Mouse (Mus musculus): ENCODE measurements at regions not wholly inside any gene's neighbourhood (a gene's known extent, or its start where the extent isn't known, plus 50 kb on each side); places are given as distances from the start of the nearest gene placed in this dataset.

GRCm38 (mm10) chr1:185519811-185520210 lies 65.2 kb downstream of the Slc30a10 start:
- no peak for DNase-seq (ENCODE audit: low spot score in 2 of 2)

DNA sequence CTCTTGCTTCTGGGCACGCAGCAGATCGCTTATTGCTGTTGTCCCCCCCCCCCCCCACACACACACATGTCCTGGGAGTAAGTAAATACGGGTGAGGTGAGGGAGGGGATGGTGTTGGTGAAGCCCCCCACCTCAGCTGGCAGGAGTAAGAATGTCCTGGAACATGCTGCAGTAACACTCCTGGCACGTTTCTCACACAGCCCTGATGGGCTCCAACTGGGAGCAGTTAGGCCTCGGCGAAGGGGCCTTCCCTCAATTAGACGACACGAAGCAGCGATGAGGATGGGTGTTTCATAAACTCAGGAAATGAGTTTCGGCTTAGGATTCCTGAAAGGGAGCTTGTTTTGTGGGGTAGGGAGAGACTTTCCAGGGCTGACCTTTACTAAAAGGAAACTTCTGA lies 69.4 kb downstream of the Slc30a10 start:
- DNase-seq (ENCODE audit: low spot score in 2 of 2), result no peak

DNA sequence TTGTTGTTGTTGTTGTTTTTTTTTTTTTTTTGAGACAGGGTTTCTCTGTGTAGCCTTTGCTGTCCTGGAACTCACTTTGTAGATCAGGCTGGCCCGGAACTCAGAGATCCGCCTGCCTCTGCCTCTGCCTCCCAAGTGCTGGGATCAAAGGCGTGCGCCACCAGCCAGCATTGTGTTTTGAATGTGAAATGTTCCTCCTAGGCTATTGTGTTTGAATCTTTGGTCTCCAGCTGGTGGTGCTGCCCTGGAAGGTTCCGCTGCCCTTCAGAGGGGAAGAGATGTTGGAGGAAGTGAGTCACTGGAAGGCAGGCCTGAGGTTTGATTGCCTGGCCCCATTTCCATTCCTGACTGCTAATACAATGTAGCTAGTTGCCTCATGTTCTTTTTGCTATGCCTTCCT lies 78.8 kb downstream of the Slc30a10 start:
- DNase-seq (ENCODE audit: low spot score in 2 of 2), result no peak

GRCm38 (mm10) chr1:185534129-185534528 lies 79.5 kb downstream of the Slc30a10 start:
- no peak for DNase-seq (ENCODE audit: low spot score in 2 of 2)

- no peak for DNase-seq (ENCODE audit: low spot score in 2 of 2)
Observed at GRCm38 (mm10) chr1:185535321-185535720, 80.7 kb downstream of the Slc30a10 start.

- no peak for DNase-seq (ENCODE audit: low spot score in 2 of 2)
Observed at GRCm38 (mm10) chr1:185537236-185537635, 82.6 kb downstream of the Slc30a10 start.

DNA sequence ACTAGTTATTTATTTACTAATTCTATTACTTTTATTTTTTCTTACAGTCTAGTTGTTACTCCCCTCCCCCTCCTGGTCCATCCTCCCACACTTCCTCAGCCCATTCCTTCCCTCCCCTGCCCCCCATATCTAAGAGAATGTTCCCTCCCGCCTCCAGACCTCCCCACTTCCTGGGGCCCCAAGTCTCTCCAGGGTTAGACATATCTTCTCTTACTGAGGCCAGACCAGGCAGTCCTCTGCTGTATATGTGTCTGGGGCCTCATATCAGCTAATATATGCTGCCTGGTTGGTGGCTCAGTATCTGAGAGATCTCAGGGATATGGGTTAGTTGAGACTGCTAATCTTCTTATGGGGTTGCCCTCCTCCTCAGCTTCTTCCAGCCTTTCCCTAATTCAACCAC lies 84.8 kb downstream of the Slc30a10 start:
- no peak for DNase-seq (ENCODE audit: low spot score in 2 of 2)

DNA sequence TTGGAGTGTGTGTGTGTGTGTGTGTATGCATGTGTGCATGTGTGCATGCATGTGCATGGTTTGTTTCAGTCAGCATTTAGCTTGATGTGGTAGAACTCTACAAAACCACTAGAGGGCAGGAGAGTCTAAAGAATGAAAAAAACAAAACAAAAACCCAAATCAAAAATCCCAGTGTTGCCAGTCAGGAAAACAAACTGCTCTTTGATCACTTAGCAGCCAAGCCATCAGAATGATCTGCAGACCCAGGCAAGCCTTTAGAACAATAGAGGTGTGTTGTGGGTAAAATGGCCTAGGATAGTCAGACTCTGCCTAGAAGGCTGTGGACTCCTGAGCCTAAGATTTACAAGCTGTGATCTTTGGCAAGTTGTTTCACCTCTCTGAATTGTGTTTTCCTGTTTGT lies 91.7 kb downstream of the Slc30a10 start:
- DNase-seq (ENCODE audit: low spot score in 2 of 2), result no peak

DNA sequence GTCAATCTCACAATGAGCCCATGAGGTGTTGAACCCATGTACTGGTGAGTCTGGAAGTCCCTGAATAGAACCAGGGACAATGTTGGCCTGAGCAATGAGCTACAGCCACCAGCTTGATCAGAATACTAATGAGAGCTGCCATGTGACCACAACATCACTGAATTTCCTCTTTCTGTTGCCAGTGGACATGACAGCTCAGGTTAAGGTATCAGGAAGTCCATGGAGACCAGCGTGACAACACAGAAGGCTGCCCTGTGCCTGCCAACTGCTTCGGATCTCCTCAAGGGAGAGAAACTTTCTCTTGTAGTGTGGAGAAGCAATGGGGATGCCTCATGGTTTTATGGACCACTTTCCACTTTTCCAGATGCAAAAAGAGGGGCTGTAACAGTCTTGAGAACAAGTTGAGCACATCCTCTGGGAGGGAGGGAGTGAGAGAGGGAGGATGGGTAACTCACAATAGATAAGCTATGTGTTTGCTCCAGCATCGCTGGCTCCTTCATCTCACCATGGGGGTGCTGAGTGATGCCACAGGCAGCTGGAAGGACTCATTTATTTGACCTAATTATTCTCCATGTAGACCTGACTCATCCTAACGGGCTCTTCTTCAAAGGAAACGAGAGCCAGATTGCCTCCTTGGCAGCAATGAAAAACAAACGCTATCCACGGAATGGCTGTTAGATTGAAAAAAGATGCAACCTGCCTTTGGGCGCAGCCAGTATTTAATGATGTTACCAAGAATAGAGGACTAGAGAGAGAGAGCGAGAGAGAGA lies 118.3 kb downstream of the Slc30a10 start:
- DNase-seq (ENCODE audit: low spot score in 2 of 2), result no peak

DNA sequence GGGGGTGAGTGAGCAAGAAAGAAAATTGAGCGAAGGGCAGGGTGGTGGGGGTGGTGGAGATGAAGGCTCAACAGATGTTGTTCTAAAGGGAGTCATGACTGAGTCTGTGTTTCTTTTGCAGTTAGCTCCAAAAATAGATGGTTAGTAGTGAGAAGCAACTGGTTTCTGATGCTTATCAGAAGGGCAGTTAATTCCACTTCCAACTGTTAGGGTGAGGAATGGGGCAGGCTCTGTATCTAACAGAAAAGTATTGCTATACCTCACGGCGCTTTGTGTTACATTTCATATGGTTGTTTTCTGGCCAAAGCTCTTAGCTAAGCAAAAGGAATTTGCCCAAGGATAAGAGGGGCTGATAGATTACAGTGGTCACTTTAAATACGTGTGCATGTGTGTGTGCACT lies 120.3 kb downstream of the Slc30a10 start:
- no peak for DNase-seq (ENCODE audit: low spot score in 2 of 2)

DNA sequence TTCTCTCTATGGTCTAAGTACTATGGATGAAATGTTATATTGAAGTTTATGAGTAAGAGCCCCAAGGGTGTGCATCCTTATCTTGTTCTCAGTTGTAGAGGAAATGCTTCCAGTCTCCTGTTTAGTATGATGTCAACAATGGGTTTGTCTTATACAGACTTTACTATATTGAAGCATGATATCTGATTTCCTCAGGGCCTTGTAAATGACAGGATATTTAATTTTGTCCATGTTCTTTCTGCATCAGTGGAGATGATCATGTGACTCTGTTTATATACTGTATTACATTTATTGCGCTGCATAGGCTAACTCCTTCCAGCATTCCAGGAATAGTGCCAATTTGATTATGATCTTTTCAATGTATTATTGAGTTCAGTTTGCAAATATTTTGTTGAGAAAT lies 125.2 kb downstream of the Slc30a10 start:
- DNase-seq (ENCODE audit: low spot score in 2 of 2), result no peak

GRCm38 (mm10) chr1:185585191-185585870 lies 130.7 kb downstream of the Slc30a10 start:
- DNase-seq (ENCODE audit: low spot score in 2 of 2), result no peak

- DNase-seq (ENCODE audit: low spot score in 2 of 2), result no peak
Observed at GRCm38 (mm10) chr1:185587671-185588347, 133.2 kb downstream of the Slc30a10 start.

GRCm38 (mm10) chr1:185588348-185588719 lies 133.7 kb downstream of the Slc30a10 start:
- DNase-seq (ENCODE audit: low spot score in 2 of 2), result no peak

DNA sequence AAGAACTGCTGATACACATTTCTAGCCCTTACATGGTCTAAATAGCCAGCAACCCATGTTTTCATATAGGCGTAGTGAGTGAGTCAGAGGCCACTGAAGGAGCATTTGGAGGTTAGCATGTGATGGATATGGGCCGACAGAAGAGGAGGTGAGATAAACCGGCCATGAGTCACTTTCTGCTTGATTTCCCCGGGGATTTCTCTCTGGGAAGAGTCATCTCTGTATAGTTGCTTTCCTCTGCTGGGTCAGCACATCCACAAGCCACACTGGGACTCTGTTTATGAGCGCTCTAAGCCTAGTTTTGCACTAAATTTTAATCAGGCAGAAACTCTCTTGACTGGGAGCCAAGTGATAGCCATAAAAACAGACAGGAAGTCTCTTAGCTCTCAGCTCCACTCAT lies 142.2 kb downstream of the Slc30a10 start:
- DNase-seq (ENCODE audit: low spot score in 2 of 2), result no peak

- no peak for DNase-seq (ENCODE audit: low spot score in 2 of 2)
Observed at GRCm38 (mm10) chr1:185598514-185598913, 143.9 kb downstream of the Slc30a10 start.

- no peak for DNase-seq (ENCODE audit: low spot score in 2 of 2)
Observed at GRCm38 (mm10) chr1:185601166-185601565, 146.5 kb downstream of the Slc30a10 start.

DNA sequence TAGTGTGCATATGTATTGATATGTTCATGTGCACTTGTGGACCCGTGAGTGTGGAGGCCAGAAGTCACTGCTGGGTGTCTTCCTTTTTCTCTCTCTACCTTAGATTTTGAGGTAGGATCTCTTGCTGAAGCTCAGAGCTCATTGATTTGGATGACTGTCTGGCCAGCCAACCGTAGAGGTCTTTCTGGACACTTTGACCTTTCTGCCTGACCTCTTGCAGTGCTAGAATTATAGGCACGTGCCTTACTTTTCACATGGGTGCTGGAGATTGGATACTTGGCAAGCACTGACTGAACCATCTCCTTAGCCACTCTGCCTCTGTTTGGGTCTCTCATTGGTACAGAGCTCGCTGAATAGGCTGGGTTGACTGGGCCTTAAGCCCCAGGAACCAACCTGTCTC lies 151.3 kb downstream of the Slc30a10 start:
- no peak for DNase-seq (ENCODE audit: low spot score in 2 of 2)

GRCm38 (mm10) chr1:185607611-185608010 lies 153.0 kb downstream of the Slc30a10 start:
- DNase-seq (ENCODE audit: low spot score in 2 of 2), result no peak

GRCm38 (mm10) chr1:185608440-185608839 lies 153.8 kb downstream of the Slc30a10 start:
- no peak for DNase-seq (ENCODE audit: low spot score in 2 of 2)

DNA sequence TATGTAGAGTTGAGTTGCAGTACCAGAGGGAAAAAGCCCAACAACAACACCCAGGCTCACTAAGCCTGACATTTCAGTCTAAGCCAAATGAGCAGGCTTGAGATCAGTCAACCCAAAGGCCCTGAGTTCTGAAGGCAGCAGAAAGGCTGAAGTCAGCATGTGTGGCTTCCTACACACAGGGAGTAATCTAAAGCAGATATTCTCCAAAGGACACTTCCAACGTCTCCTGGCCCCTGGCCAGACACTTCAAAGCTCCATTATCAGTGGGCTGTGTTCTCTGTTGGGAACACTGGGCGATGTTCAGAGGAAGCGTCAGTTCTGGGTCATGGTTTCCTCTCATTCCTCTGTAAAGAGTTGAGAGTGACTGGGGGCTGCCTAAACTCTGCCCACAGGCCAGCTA lies 155.9 kb downstream of the Slc30a10 start:
- no peak for DNase-seq (ENCODE audit: low spot score in 2 of 2)

GRCm38 (mm10) chr1:185615819-185616429 lies 161.3 kb downstream of the Slc30a10 start:
- DNase-seq (ENCODE audit: low spot score in 2 of 2), result no peak
